Mouse (Mus musculus) lung, embryonic 15.5 days (tissue): ENCODE measurements around the gene Myh6. TPM values are rescaled to one million over a fixed set of nuclear protein-coding genes. Genes with fewer than 3 reads are reported as not detected.
"Not testable (repeated sequence)": the region's sequence is repeated elsewhere in the genome, so short reads cannot be mapped to it uniquely, and the experiment has no call there.

Source experiments
- ATAC-seq: fragments of 200-750 bp; cut with Nextera tagmentation; 2 replicates; pipeline ENCODE4 v1.8.0; 2017; ENCODE audit warnings: moderate number of reproducible peaks, borderline replicate concordance; ENCODE audit not compliant: low FRiP score, low TSS enrichment; ENCODE audit errors: extremely low read depth
- H3K27ac ChIP-seq: fragments of 300-500 bp; sonication (generic); 2 replicates; pipeline ENCODE4 v1.5.1; 2015; ENCODE audit warnings: moderate library complexity, mild to moderate bottlenecking, inconsistent platforms
- H3K27me3 ChIP-seq: fragments of 300-500 bp; sonication (generic); 2 replicates; pipeline ENCODE4 v1.6.1; 2015; ENCODE audit warnings: inconsistent platforms
- H3K36me3 ChIP-seq: fragments of 300-500 bp; sonication (generic); 2 replicates; pipeline ENCODE4 v1.6.1; 2015; ENCODE audit warnings: inconsistent platforms
- H3K4me1 ChIP-seq: fragments of 300-500 bp; sonication (generic); 2 replicates; pipeline ENCODE4 v1.6.1; 2015; ENCODE audit warnings: inconsistent platforms
- H3K4me2 ChIP-seq: fragments of 300-500 bp; sonication (generic); 2 replicates; pipeline ENCODE4 v1.6.1; 2015; ENCODE audit warnings: inconsistent platforms, mild to moderate bottlenecking, moderate library complexity
- H3K4me3 ChIP-seq: fragments of 300-500 bp; sonication (generic); 2 replicates; pipeline ENCODE4 v1.5.1; 2015; ENCODE audit warnings: mild to moderate bottlenecking, inconsistent platforms
- H3K9ac ChIP-seq: fragments of 300-500 bp; sonication (generic); 2 replicates; pipeline ENCODE4 v1.6.1; 2015; ENCODE audit warnings: inconsistent platforms
- H3K9me3 ChIP-seq: fragments of 300-500 bp; sonication (generic); 2 replicates; pipeline ENCODE4 v1.6.1; 2016; ENCODE audit warnings: inconsistent platforms
- WGBS: fragments of 180-500 bp; shearing (Covaris S2); methylation state at CpG from one replicate; pipeline ENCODE4 v1.1.7; 2015; 5-methylcytosine and 5-hydroxymethylcytosine counted together
- polyA plus RNA-seq: library from polyadenylated mRNA; unstranded; fragments of >200 nt; fragmentation: Nextera tagmentation; extraction: Ambion mirVana; gene quantifications from 2 replicates; pipeline ENCODE4 v1.2.1, GENCODE M21; 2015

The Myh6 gene
- polyA plus RNA-seq, 1 experiment from 2014 or later, result 166 TPM

DNA sequence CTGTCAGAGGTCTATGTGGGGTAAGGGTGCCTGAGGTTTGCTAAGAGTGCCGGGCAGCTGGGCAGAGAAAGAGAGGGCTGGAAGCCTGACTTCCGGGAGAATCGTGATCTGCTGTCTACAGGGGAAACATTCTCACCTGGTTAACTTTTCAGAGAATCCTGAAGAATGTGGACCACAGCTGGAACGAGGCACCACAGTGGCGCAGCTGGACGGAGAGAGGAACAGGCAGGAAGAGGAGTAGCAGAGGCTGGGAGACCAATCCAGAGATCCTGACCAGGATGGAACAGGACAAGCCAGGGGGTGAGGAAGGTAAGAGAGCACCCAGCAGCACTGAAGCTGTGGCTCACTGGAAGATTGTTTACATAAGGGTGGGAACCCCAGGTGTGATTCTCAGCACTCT, 1.1 kb downstream of the Myh6 start:
- no peaks in the 10 kb centered on the region for H3K4me1 ChIP-seq
- H3K36me3 ChIP-seq, result no peaks in the 10 kb centered on the region
- no peak overlapping the region for H3K4me3 ChIP-seq
- H3K27me3 ChIP-seq, result no peaks in the 10 kb centered on the region
- H3K27ac ChIP-seq, result no peak overlapping the region
- H3K9me3 ChIP-seq, result no peaks in the 10 kb centered on the region
- 40% methylated on average over 6 of the region's 6 CpGs for WGBS
- H3K9ac ChIP-seq, result no peak overlapping the region
- ATAC-seq, result no peak
- no peak overlapping the region for H3K4me2 ChIP-seq

DNA sequence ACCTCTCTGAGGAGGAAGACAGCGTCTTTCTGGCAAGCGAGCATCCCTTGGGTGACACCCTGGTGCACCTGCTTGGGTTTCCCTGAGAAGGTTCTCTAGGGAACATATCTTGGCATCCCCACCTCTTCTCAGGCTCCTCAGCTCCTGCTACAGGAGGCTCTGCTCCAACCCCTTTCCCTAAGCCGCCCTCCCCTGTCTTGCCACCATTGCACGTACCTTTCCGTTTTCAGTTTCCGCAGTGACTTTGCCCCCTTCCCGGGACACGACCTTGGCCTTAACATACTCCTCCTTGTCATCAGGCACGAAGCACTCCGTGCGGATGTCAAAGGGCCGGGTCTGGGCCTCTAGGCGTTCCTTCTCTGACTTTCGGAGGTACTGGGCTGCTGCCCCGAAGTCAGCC, 1.7 kb downstream of the Myh6 start:
- Histone ChIP-seq H3K4me1 (no peaks in the 10 kb centered on the region), H3K27me3 (no peaks in the 10 kb centered on the region), H3K36me3 (no peaks in the 10 kb centered on the region), H3K4me3 (no peak overlapping the region), H3K9ac (no peak overlapping the region), H3K4me2 (no peak overlapping the region), H3K9me3 (no peaks in the 10 kb centered on the region), H3K27ac (no peak overlapping the region)
- no peak for ATAC-seq
- 67% methylated on average over 15 of the region's 15 CpGs for WGBS

DNA sequence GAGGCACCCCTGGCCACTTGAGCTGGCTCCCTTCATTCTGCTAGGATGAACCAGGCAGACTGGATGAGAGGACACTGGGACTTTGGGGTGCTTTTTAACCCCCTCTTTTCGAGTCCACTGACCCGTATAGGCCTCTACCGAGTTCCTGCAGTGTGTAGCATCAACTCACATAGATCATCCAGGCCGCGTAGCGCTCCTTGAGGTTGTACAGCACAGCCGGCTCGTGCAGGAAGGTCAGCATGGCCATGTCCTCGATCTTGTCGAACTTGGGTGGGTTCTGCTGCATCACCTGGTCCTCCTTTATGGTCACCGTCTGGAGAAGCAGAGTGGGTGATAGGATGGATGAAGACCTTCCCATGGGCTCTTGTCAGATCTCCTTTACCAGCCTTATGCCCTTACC, 3.0 kb downstream of the Myh6 start:
- 86% methylated on average over 11 of the region's 11 CpGs for WGBS
- H3K4me3 ChIP-seq, result no peak overlapping the region
- H3K4me1 ChIP-seq, result no peaks in the 10 kb centered on the region
- no peak overlapping the region for H3K27ac ChIP-seq
- no peaks in the 10 kb centered on the region for H3K27me3 ChIP-seq
- H3K9ac ChIP-seq, result no peak overlapping the region
- ATAC-seq, result no peak
- H3K36me3 ChIP-seq, result no peaks in the 10 kb centered on the region
- no peak overlapping the region for H3K4me2 ChIP-seq
- H3K9me3 ChIP-seq, result no peaks in the 10 kb centered on the region

DNA sequence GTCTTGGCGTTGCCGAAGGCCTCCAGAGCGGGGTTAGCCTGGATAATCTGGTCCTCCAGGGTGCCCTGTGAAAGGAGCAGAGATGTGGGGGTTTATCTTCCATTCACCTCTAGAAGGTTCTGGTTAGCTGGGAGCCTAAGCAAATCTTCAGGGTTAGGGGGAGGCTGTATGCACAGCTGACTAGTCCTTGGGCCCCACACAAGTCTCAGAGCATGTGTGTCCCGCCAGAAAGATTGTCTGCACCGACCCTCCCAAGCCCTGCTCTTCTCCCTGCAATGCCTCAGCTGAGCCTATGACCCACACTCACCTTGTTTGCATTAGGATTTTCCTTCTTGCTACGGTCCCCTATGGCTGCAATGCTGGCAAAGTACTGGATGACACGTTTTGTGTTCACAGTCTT, 4.0 kb downstream of the Myh6 start:
- Histone ChIP-seq H3K9ac (no peak overlapping the region), H3K36me3 (no peaks in the 10 kb centered on the region), H3K27me3 (no peaks in the 10 kb centered on the region), H3K9me3 (no peaks in the 10 kb centered on the region), H3K27ac (no peak overlapping the region), H3K4me3 (no peak overlapping the region), H3K4me2 (no peak overlapping the region), H3K4me1 (no peaks in the 10 kb centered on the region)
- ATAC-seq, result no peak
- 77% methylated on average over 7 of the region's 7 CpGs for WGBS

DNA sequence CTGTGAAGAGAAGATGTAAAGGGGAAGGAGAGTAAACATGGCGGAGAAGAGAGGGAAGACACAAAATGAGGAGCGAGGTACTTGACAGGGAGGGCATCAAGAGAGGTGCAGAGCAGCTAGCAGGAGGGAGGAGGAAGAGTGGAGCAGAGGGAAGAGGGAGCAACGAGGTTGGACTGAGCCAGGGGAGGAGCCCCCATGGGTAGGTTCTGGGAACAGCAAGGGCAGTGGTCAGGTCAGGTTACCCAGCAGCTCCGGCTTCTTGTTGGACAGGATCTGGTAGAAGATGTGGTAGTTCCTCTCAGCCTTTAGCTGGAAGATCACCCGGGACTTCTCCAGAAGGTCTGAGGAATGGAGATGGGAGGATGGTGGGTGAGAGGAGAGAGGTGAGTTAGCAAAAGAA, 5.2 kb downstream of the Myh6 start:
- no peak overlapping the region for H3K27ac ChIP-seq
- no peaks in the 10 kb centered on the region for H3K36me3 ChIP-seq
- no peak overlapping the region for H3K4me2 ChIP-seq
- H3K9ac ChIP-seq, result no peak overlapping the region
- H3K4me3 ChIP-seq, result no peak overlapping the region
- WGBS, result 74% methylated on average over 5 of the region's 5 CpGs
- no peaks in the 10 kb centered on the region for H3K4me1 ChIP-seq
- no peaks in the 10 kb centered on the region for H3K27me3 ChIP-seq
- H3K9me3 ChIP-seq, result no peaks in the 10 kb centered on the region
- ATAC-seq, result no peak

DNA sequence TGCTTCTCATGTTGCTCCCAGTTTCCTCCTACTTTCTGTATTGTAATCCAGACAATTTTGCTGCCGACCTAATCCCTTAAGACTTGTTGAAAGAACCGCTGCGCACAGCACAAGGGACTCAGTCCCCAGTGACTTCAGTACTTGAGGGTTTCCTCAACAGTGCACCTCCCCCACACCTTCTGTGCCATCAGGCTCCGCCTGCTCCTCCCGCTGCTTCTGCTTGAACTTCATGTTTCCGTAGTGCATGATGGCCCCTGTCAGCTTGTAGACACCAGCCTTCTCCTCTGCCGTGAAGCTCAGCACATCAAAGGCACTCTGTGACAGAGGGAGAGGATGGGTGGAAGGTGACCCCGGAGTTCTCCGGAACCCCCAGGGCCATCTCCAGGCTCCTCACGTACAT, 6.0 kb downstream of the Myh6 start:
- no peaks in the 10 kb centered on the region for H3K27me3 ChIP-seq
- 50% methylated on average over 10 of the region's 10 CpGs for WGBS
- no peak overlapping the region for H3K4me3 ChIP-seq
- H3K36me3 ChIP-seq, result no peaks in the 10 kb centered on the region
- no peak overlapping the region for H3K4me2 ChIP-seq
- ATAC-seq, result no peak
- H3K27ac ChIP-seq, result no peak overlapping the region
- no peak overlapping the region for H3K9ac ChIP-seq
- H3K4me1 ChIP-seq, result no peaks in the 10 kb centered on the region
- no peaks in the 10 kb centered on the region for H3K9me3 ChIP-seq

DNA sequence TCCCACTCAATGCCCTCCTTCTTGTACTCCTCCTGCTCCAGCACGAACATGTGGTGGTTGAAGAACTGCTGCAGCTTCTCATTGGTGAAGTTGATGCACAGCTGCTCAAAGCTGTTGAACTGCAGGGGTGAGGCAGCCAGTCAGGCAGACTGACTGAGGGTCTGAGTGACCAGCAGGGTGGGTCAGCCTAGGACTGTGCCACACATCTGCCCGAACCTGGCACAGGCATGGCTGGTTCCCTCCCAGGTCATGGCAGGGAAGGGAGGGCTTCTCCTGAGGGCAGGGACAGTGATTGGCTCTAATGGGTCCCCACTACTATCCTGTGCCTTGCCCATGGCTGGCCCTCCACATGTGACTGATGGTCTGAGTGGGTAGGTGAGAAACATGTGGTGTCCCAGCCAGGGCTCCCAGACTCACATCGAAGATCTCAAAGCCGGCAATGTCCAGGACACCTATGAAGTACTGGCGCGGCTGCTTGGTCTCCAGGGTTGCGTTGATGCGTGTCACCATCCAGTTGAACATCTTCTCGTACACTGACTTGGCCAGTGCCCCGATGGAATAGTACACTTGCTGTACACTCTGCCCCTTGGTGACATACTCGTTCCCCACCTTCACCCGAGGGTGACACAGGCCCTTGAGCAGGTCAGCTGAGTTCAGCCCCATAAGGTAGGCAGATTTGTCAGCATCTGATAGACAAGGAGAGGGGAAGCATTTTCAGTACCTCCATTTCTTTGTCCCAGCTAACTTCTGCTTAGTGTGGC, 6.7 kb downstream of the Myh6 start:
- not testable (repeated sequence) for H3K4me1 ChIP-seq, H3K27ac ChIP-seq, H3K36me3 ChIP-seq, H3K4me2 ChIP-seq, H3K4me3 ChIP-seq, H3K9ac ChIP-seq, H3K27me3 ChIP-seq, H3K9me3 ChIP-seq
- 0 out of 2 replicates have a peak, but pooled peaks have one; percentile 50 for ATAC-seq
- 86% methylated on average over 12 of the region's 12 CpGs for WGBS

DNA sequence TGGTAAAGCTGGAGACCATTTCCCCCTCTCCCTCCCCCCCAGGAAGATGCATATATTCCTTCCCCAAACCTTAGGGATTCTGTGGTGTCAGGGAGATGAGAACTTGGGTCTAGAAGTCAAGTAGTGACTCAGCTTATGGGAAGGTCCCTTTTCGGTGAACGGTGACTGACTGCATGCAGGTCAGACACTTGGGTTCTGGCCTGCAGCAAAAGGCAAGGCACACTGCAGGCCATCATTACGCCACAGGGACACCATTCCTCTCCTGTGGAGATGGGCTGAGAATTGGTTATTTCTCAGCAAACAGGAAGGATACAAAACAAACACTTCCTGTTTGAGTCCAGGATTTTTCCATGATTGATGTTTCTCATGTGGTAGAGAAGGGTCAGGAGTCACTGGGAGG, 7.5 kb downstream of the Myh6 start:
- Histone ChIP-seq H3K4me2 (no peak overlapping the region), H3K27me3 (no peaks in the 10 kb centered on the region), H3K4me3 (no peak overlapping the region), H3K9ac (no peak overlapping the region), H3K4me1 (no peaks in the 10 kb centered on the region), H3K9me3 (no peaks in the 10 kb centered on the region), H3K36me3 (no peaks in the 10 kb centered on the region), H3K27ac (no peak overlapping the region)
- ATAC-seq, result no peak
- 80% methylated on average over 3 of the region's 3 CpGs for WGBS

DNA sequence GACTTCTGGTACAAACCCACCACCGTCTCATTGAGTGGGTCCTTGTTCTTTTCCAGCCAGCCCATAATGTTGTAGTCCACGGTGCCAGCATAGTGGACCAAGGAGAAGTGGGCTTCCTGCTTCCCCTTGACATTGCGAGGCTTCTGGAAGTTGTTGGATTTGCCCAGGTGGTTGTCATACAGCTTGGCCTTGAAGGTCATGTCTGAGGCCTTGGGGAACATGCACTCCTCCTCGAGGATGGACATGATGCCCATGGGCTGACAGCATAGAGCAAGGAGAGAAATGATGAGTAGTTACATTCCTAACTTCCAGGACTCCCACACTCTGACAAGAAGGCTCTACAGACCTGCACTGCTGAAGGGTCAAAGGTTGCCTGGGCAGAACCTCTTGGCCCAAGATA, 8.2 kb downstream of the Myh6 start:
- no peak overlapping the region for H3K4me2 ChIP-seq
- no peak overlapping the region for H3K9ac ChIP-seq
- no peaks in the 10 kb centered on the region for H3K9me3 ChIP-seq
- no peaks in the 10 kb centered on the region for H3K4me1 ChIP-seq
- no peaks in the 10 kb centered on the region for H3K36me3 ChIP-seq
- H3K4me3 ChIP-seq, result no peak overlapping the region
- no peak for ATAC-seq
- no peak overlapping the region for H3K27ac ChIP-seq
- 76% methylated on average over 4 of the region's 4 CpGs for WGBS
- H3K27me3 ChIP-seq, result no peaks in the 10 kb centered on the region

DNA sequence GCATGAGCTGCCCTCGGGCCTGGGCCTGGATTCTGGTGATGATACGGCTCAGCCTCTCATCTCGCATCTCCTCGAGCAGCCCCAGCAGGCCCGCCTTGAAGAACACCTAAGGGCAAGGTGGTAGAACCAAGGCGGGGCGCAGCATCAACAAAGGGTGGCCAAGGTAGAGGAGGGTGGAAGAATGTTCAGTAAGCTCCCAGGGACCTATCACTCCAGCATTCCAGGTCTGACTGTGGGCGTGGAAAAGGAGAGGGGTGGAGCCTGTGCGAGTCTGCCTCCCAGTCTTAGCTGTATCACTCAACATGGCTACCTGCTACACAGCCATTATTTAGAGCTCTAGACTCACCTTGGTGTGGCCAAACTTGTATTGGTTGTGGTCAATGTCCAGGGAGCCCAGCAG, 10.2 kb downstream of the Myh6 start:
- Histone ChIP-seq H3K27ac (no peak overlapping the region), H3K9me3 (no peaks in the 10 kb centered on the region), H3K4me1 (no peaks in the 10 kb centered on the region), H3K4me2 (no peak overlapping the region), H3K9ac (no peak overlapping the region), H3K27me3 (peaks cover 2% of the 10 kb centered on the region; the same call in 1 of the 2 replicates), H3K36me3 (no peaks in the 10 kb centered on the region), H3K4me3 (no peak overlapping the region)
- 0 out of 2 replicates have a peak, but pooled peaks have one; percentile 35 for ATAC-seq
- 78% methylated on average over 9 of the region's 9 CpGs for WGBS

DNA sequence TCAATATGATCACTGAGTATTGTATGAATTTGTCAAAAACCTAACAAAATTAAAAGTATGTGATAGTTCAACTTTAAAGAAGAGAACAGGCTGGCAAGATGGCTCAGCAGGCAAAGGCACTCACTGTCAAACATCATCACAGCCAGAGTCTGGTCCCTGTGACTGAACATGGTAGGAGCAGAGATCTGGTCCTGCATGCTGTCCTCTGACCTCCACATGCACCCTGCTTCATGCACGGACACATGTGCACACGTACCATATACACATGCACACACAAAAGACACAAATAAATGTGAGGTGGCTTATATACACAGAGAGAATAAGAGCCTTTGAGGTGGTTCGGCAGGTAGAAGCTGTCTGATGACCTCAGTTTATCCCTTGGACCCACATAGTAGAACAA, 11.2 kb downstream of the Myh6 start:
- no peaks in the 10 kb centered on the region for H3K4me1 ChIP-seq
- no peak overlapping the region for H3K4me3 ChIP-seq
- ATAC-seq, result no peak
- H3K27ac ChIP-seq, result no peak overlapping the region
- H3K27me3 ChIP-seq, result peaks cover 3% of the 10 kb centered on the region; the same call in 1 of the 2 replicates
- H3K9me3 ChIP-seq, result no peaks in the 10 kb centered on the region
- 75% methylated on average over 3 of the region's 3 CpGs for WGBS
- H3K36me3 ChIP-seq, result no peaks in the 10 kb centered on the region
- H3K9ac ChIP-seq, result no peak overlapping the region
- no peak overlapping the region for H3K4me2 ChIP-seq

DNA sequence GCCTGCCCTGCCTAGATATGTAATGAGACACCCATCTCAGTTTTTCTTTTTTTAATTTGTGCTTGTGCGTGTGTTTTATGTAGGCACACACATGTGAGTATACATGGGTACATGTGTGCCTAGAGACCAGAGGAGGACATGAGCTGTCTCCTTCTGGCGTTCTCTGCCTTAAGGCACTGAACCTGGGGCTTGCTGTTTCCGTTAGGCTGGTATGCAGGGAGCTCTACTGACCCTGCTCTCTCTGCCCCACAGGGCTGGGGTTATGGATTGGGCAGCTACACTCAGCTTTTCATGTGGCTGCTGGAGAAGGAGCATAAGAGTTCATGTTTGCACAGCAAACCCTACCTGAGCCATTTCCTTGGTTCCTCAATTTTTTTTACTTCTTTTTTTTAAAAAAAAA, 12.3 kb downstream of the Myh6 start:
- H3K4me1 ChIP-seq, result no peaks in the 10 kb centered on the region
- H3K4me3 ChIP-seq, result no peak overlapping the region
- H3K4me2 ChIP-seq, result no peak overlapping the region
- H3K9me3 ChIP-seq, result no peaks in the 10 kb centered on the region
- peaks cover 3% of the 10 kb centered on the region; the same call in 1 of the 2 replicates for H3K27me3 ChIP-seq
- H3K36me3 ChIP-seq, result no peaks in the 10 kb centered on the region
- H3K27ac ChIP-seq, result no peak overlapping the region
- no peak for ATAC-seq
- WGBS, result 68% methylated on average over 3 of the region's 3 CpGs
- no peak overlapping the region for H3K9ac ChIP-seq
